Mouse (Mus musculus): ENCODE results near the gene Ppp1r15b. TPM values are rescaled to one million over a fixed set of nuclear protein-coding genes. Genes with fewer than 3 reads are reported as not detected.

Ppp1r15b gene
- polyA plus RNA-seq, 1 experiment: 19.7 TPM

- TF ChIP-seq CTCF (IDR thresholded peaks at IDR 0.05; ENCODE audit: extremely low read depth, insufficient read depth, insufficient read length, insufficient replicate concordance): peak; percentile 80; the same call in 1 of the 2 replicates
- no peak for TF ChIP-seq POLR2A (IDR thresholded peaks at IDR 0.05; ENCODE audit: low read depth, low read length)
- peak overlapping the region; percentile 53 for H3K27ac ChIP-seq (ENCODE audit: insufficient read depth, low read length)
- peaks cover 40% of the 10 kb centered on the region; the same call in 1 of the 2 replicates for H3K4me1 ChIP-seq (ENCODE audit: control insufficient read depth, insufficient read depth, insufficient read length)
- no peak overlapping the region for H3K4me3 ChIP-seq (ENCODE audit: extremely low read depth, insufficient read depth, insufficient read length)
- H3K27me3 ChIP-seq (ENCODE audit: control insufficient read depth, insufficient read depth, low read length): no peaks in the 10 kb centered on the region
- WGBS: 34% methylated on average over 7 of the region's 7 CpGs
- DNase-seq (ENCODE audit: low read depth in 1 of 2, low spot score in 2 of 2): peak; percentile 54 to 73
- H3K36me3 ChIP-seq (ENCODE audit: control insufficient read depth, insufficient read depth, low read length): peaks cover 16% of the 10 kb centered on the region
Observed at GRCm38 (mm10) chr1:133087206-133087905, 43.6 kb upstream of the Ppp1r15b start.

- Histone ChIP-seq H3K27ac (ENCODE audit: insufficient read depth, low read length) (no peak overlapping the region), H3K4me3 (ENCODE audit: extremely low read depth, insufficient read depth, insufficient read length) (no peak overlapping the region), H3K36me3 (ENCODE audit: control insufficient read depth, insufficient read depth, low read length) (peaks cover 16% of the 10 kb centered on the region), H3K27me3 (ENCODE audit: control insufficient read depth, insufficient read depth, low read length) (no peaks in the 10 kb centered on the region), H3K4me1 (ENCODE audit: control insufficient read depth, insufficient read depth, insufficient read length) (peaks cover 36% of the 10 kb centered on the region; the same call in 1 of the 2 replicates)
- WGBS: 94% methylated on average over 10 of the region's 10 CpGs
- no peak for TF ChIP-seq CTCF (IDR thresholded peaks at IDR 0.05; ENCODE audit: extremely low read depth, insufficient read depth, insufficient read length, insufficient replicate concordance)
- no peak for TF ChIP-seq POLR2A (IDR thresholded peaks at IDR 0.05; ENCODE audit: low read depth, low read length)
- DNase-seq (ENCODE audit: low read depth in 1 of 2, low spot score in 2 of 2): peak in 1 of 2 experiments; percentile 7
Observed at GRCm38 (mm10) chr1:133088196-133088595, 42.7 kb upstream of the Ppp1r15b start.

GRCm38 (mm10) chr1:133089415-133089814, 41.5 kb upstream of the Ppp1r15b start:
- TF ChIP-seq CTCF (IDR thresholded peaks at IDR 0.05; ENCODE audit: extremely low read depth, insufficient read depth, insufficient read length, insufficient replicate concordance) (no peak), POLR2A (IDR thresholded peaks at IDR 0.05; ENCODE audit: low read depth, low read length) (no peak)
- H3K27me3 ChIP-seq (ENCODE audit: control insufficient read depth, insufficient read depth, low read length): no peaks in the 10 kb centered on the region
- WGBS: 94% methylated on average over 4 of the region's 4 CpGs
- H3K4me3 ChIP-seq (ENCODE audit: extremely low read depth, insufficient read depth, insufficient read length): no peak overlapping the region
- DNase-seq (ENCODE audit: low read depth in 1 of 2, low spot score in 2 of 2): no peak
- peaks cover 26% of the 10 kb centered on the region; the same call in 1 of the 2 replicates for H3K4me1 ChIP-seq (ENCODE audit: control insufficient read depth, insufficient read depth, insufficient read length)
- peaks cover 20% of the 10 kb centered on the region for H3K36me3 ChIP-seq (ENCODE audit: control insufficient read depth, insufficient read depth, low read length)
- H3K27ac ChIP-seq (ENCODE audit: insufficient read depth, low read length): no peak overlapping the region

GRCm38 (mm10) chr1:133090641-133091040, 40.3 kb upstream of the Ppp1r15b start:
- TF ChIP-seq CTCF (IDR thresholded peaks at IDR 0.05; ENCODE audit: extremely low read depth, insufficient read depth, insufficient read length, insufficient replicate concordance) (no peak), POLR2A (IDR thresholded peaks at IDR 0.05; ENCODE audit: low read depth, low read length) (no peak)
- Histone ChIP-seq H3K4me1 (ENCODE audit: control insufficient read depth, insufficient read depth, insufficient read length) (peaks cover 15% of the 10 kb centered on the region; the same call in 1 of the 2 replicates), H3K4me3 (ENCODE audit: extremely low read depth, insufficient read depth, insufficient read length) (no peak overlapping the region), H3K27me3 (ENCODE audit: control insufficient read depth, insufficient read depth, low read length) (no peaks in the 10 kb centered on the region), H3K36me3 (ENCODE audit: control insufficient read depth, insufficient read depth, low read length) (peaks cover 24% of the 10 kb centered on the region), H3K27ac (ENCODE audit: insufficient read depth, low read length) (no peak overlapping the region)
- DNase-seq (ENCODE audit: low read depth in 1 of 2, low spot score in 2 of 2): no peak
- WGBS: 90% methylated on average over 6 of the region's 6 CpGs

GRCm38 (mm10) chr1:133091483-133091882, 39.5 kb upstream of the Ppp1r15b start:
- Histone ChIP-seq H3K4me1 (ENCODE audit: control insufficient read depth, insufficient read depth, insufficient read length) (peaks cover 10% of the 10 kb centered on the region; the same call in 1 of the 2 replicates), H3K27ac (ENCODE audit: insufficient read depth, low read length) (no peak overlapping the region), H3K4me3 (ENCODE audit: extremely low read depth, insufficient read depth, insufficient read length) (no peak overlapping the region), H3K27me3 (ENCODE audit: control insufficient read depth, insufficient read depth, low read length) (no peaks in the 10 kb centered on the region), H3K36me3 (ENCODE audit: control insufficient read depth, insufficient read depth, low read length) (peaks cover 26% of the 10 kb centered on the region)
- 93% methylated on average over 8 of the region's 8 CpGs for WGBS
- TF ChIP-seq POLR2A (IDR thresholded peaks at IDR 0.05; ENCODE audit: low read depth, low read length) (no peak), CTCF (IDR thresholded peaks at IDR 0.05; ENCODE audit: extremely low read depth, insufficient read depth, insufficient read length, insufficient replicate concordance) (no peak)
- DNase-seq (ENCODE audit: low read depth in 1 of 2, low spot score in 2 of 2): no peak

GRCm38 (mm10) chr1:133093719-133094118, 37.2 kb upstream of the Ppp1r15b start:
- no peak for TF ChIP-seq CTCF (IDR thresholded peaks at IDR 0.05; ENCODE audit: extremely low read depth, insufficient read depth, insufficient read length, insufficient replicate concordance)
- TF ChIP-seq POLR2A (IDR thresholded peaks at IDR 0.05; ENCODE audit: low read depth, low read length): no peak
- H3K4me3 ChIP-seq (ENCODE audit: extremely low read depth, insufficient read depth, insufficient read length): no peak overlapping the region
- H3K27ac ChIP-seq (ENCODE audit: insufficient read depth, low read length): no peak overlapping the region
- H3K36me3 ChIP-seq (ENCODE audit: control insufficient read depth, insufficient read depth, low read length): peaks cover 32% of the 10 kb centered on the region
- DNase-seq (ENCODE audit: low read depth in 1 of 2, low spot score in 2 of 2): no peak
- WGBS: 97% methylated on average over 7 of the region's 7 CpGs
- no peaks in the 10 kb centered on the region for H3K4me1 ChIP-seq (ENCODE audit: control insufficient read depth, insufficient read depth, insufficient read length)
- H3K27me3 ChIP-seq (ENCODE audit: control insufficient read depth, insufficient read depth, low read length): no peaks in the 10 kb centered on the region

Data from spleen, adult 2 months (tissue).